Mouse (Mus musculus) lung, postnatal 0 days (tissue): ENCODE measurements around the gene Fnbp1.

Experiments
- CTCF ChIP-seq: IDR thresholded peaks from 2 replicates; pipeline ENCODE4 v1.5.1; 2016; ENCODE audit warnings: antibody characterized with exemption, mild to moderate bottlenecking
- EP300 ChIP-seq: IDR thresholded peaks from 2 replicates; pipeline ENCODE4 v1.6.1; 2016; ENCODE audit warnings: antibody characterized with exemption, mild to moderate bottlenecking, control low read depth

- TF ChIP-seq CTCF (no peak), EP300 (no peak)
Observed at GRCm38 (mm10) chr2:31118639-31119380, 23.0 kb downstream of the Fnbp1 start.
